Mouse (Mus musculus) embryo, embryonic 11 days (tissue): ENCODE results near the gene Pxk.

Experiments used
- DNase-seq: peaks from one replicate; pipeline ENCODE4 v3.0.0-alpha.2; 2015

The Pxk gene

DNA sequence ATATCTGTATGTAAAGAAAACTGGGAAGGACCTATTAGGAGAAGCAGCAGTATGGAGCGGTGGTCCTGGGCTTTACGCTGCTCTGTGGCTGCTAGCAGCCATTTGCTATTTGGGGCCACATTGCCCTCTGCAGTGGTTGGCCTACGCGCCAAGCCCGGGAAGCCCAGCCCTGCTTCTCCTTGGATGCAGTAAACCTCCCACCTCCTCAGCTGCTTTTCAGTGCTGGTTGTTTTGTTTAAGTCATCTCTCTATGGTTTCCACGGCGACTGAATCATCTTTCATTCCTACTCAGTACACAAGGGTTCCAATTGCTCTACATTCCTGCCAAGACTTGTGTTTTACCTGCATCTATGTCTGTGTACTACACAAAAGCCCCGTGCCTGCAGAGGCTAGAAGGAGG is 50.8 kb downstream of the Pxk start:
- no peak for DNase-seq

DNA sequence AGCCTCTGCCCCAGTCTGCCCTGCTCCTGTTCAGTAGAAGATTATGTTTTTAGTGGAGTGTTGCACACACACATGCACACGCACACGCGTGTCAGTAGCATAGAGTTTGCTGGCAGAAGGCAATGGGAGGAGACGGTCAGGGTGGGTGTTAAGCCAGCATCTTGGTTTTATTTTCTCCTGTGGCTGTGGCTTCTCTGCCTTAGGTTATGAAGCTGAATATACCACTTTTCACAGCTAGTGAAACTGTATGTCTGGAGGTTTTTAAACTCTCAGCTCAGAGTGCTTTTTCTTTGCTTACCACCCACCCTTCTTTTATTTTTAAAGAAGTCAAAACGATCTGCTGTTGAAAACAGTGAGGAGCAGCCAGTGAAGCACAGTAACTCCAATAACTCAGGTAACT is 53.7 kb downstream of the Pxk start:
- no peak for DNase-seq

DNA sequence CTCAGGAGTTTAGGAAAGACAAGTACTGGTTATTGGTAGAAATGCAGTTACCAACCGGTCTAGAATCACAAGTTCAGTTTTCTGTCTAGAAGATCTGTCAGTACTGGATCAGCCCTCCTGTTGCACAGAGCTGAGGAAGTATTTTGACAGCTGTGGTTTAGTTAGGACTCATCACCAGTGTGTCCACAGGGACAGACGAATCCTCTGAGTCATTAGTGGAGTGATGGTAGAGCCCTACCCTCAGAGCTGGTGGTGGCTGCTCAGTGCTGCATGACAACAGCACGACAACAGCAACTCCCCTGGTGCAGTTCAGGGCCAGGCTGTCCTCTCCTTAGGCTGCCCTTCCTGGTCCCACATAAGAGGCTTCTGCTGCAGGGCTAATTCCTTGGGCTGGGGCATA is 56.1 kb downstream of the Pxk start:
- no peak for DNase-seq

DNA sequence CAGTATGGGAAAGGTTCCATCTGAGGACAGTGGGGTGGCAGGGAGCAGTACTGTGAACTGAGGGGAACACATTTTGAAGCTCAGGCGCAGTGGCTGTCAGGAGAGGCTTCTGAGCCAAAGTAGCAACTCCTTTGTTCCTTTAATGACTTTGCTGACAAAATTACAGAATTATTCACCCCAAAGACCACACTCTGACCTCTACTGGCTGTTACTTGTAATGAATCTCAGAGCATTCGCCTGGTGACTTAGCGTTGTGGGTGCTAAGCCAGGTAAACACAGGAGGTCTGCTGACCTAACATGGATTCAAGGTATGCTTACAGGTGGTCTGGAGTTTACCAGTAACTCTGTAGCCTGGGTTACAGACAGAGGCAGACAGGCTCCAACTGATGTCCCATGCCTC is 58.9 kb downstream of the Pxk start:
- peak; percentile 32 for DNase-seq

DNA sequence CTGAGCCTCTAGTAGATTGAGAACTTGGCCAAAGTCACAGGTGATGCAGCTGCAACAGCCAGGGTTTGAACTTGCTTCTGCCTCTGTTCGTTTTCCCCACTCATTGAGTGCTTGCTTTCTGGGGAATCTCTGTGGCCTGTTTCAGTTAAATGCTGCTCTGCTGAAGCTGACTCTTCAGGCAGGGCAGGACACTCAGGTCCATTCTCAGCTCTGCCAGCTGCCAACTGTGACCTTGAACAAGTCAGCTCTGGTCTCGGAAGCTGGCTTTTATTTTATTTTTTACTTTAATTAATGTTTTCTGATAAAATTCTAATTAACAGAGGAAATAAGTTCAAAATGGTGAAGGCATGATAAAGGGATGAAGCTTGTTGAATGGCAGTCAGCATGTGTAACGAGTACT is 60.7 kb downstream of the Pxk start:
- no peak for DNase-seq

DNA sequence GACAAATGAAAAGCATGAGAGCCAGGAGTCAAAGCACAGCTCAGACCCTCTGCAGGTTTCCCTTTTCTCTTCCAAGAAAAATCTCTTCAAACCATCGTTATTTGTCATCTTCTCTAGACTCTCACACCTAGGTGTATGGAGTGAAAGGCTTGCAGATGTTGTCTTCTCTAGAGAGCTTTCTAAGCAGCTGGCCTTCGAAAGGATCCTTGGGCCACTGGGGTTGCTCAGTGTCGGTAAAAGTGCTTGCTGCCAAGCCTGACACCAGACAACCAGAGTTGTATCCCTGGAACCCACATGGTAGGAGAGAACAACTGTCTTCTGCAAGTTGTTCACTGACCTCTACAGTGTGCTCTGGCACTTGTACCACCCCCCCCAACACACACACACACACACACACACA is 61.1 kb downstream of the Pxk start:
- DNase-seq: no peak

DNA sequence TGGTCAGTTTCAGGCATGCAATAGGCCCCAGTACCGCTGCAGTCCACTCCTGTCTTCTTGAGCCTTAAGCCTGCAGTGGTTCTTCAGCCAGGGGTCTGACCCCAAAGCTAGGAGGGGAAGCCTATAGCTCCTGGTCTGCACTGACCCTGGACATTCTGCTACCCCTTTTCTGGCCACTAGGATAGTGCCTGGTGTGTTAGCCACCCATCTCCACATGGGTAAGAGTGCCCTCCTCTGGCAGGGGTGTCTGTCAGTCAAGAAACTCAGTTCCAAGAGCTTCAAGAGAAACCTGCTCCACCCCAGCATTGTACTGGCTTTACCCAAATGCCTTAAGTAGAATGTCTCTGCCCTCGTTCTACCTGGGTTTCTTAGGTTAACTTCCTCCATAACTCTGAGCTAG is 63.8 kb downstream of the Pxk start:
- DNase-seq: no peak

DNA sequence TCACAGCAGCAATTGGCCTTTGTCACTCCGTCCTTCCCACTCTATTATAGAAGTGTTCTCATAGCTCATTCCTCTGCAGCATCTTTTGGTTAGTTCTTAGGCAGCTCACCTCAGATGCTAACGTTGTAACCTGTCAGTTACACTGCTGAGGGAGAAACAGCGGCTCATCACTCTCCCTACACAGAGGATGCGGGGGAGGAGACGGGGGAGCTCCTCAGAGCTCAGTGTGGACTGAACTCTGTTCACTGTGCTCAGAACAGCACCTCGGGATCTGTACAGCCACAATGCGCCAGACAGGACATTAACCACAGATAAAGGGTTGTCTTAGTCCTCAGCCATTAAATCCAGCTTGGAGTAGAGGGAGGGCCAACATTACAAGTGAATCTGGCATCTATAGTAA is 66.5 kb downstream of the Pxk start:
- no peak for DNase-seq

DNA sequence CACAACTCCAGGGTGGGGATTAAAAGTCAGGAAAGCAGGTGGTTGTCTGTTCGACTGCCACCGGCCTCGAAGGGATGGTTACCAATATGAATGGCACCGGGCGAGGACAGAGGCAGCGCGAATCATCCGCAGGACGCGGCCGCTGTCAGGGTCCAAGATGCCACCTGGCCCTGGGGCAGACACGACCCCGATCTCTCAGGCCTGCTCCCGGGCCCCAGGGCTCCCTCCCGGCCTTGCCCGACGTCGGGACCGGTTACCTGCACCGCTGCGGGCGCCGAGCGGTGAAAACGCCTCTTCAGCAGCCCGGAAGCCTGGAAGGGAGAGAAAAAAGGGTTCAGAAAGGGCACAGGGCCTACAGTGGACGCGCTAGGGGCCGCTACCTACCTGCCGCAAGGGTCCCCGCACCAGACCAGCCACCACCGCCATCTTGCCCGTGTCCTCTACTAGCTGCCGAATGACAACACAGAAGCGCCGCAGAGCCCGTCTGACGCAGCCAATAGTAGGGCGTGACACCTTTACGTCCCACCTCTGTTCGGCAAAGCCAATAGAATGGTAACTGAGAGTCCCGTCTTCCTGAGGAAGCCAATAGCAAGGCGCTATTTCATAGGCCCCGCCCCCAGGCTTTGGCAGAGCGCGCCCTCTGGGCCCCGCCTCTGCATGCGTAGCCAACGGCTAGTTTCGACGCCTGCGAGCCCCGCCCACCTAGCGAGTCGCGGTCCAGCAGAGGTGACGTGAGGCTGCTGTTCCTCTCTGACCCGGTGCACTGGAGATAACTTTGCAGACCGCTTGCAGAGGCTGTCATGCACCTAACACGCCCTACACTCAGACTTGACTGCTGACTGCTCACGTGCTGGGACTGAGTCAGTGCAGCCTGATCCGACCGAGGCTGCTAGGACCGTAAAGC is 74.7 kb downstream of the Pxk start, which contains the start of gene Pdhb:
Gene Pdhb (minus strand): TSS at position 519 of the 904 bp plus-strand sequence.
- DNase-seq: peak; percentile 100

DNA sequence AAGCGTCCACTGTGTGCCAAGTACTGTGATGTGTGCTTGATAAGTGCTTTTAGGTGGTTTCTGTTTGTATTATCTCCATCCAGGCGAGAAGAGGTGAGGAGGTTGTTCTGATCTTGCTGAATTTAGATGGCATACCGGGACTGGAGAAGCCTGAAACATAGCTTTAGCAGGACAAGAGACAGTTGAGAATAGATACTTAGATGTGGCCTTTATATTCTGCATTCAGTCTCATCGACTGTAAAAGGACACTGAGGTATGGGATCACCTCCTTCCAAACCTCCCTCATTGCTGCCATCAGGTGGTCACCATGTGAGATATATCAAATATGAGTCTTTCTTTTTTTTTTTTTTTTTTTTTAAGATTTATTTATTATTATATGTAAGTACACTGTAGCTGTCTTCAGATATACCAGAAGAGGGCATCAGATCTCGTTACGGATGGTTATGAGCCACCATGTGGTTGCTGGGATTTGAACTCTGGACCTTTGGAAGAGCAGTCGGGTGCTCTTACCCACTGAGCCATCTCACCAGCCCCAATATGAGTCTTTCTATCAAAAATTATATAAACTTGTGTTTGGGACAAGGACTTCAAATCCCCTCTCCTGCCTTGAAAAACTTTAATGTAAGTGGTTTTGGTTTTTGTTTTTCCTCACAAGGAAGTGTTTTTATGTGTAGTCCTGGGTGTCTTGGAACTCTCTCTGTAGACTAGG is 75.7 kb downstream of the Pxk start:
- DNase-seq: peak; percentile 33

DNA sequence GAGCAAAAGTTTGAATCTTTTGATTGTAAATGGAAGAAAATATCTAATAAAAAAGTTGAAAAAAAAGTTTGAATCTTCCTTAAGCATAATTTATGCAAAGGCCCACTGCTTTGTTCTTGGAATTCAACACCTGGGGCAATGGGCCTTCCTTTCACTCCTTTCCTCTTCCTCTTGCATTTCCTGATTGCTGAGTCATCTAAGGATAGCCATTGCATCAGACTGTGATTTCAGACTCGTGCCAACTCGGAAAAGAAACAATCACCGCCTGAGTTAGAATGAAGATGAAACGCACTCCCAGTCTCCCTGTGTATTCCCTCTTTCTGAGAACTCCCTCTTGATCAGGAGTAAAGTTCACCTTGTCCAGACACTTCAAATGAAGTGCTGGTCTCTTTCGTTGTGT is 76.6 kb downstream of the Pxk start:
- DNase-seq: no peak

DNA sequence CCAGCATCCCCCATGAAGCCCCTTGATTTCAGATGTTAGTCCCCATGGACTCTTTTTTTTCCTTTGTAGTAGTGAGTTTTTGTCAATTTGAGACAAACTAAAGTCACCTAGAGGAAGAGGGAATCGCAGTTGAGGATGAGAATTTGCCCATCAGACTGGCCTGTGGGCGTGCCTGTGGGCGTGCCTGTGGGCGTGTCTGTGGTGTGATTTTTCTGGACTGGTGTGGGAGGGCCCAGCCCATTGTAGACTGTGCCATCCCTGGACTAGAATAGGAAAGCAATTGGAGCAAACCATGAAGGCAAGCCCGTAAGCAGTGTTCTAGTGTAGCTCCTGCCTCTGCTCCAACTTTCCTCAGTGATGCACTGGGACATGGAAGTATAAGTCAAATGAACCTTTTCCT is 78.2 kb downstream of the Pxk start:
- peak; percentile 26 for DNase-seq

DNA sequence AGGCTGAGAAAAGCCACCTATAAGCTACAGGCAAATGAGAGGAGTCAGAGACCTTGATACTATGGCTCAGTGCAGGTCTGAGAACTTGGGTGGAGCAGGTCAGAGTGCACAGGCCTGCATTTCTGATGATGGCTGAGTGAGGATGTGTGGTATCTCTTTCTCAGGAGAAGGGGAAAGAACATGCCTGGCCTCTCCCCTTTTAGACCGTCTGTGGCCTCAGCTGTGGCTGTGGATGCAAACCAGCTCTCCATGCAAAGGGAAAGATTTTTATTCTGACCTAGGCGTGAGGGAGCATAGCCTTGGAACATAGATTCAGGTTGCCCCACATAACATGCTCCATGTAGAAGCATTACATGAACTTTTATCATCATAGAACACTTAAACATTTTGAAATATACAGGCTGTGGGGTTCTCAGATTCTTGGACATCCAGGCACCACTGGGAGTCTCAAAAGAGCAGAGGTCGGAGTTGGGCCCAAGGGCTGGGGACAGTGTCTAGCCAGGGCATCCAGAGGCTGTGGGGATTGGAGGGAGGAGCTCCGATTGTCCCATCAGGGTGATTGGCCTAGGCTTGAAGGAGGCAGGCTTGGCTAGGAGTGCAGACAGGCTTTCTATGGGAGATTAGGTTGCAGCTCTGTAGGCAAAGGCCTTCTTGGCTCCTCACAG is 82.5 kb downstream of the Pxk start:
- DNase-seq: no peak

DNA sequence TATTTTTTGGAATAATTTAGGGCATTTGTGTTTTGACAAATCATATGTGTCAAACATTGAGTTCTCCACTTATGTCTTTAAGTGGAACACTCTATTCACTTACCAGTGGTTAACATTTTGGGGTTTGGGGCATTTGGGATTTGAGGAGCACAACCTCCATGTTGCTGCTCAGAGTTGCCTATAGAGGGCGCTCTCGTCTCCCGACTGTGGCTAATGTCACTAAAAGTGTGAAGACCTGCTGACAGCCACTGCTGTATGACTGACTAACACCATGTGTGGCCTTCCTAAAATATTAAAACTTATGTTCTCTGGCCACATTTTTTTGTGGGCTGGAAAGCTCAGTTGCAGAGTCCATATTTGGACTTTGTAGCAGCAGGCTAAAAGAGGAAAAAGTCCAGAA is 85.3 kb downstream of the Pxk start:
- no peak for DNase-seq

DNA sequence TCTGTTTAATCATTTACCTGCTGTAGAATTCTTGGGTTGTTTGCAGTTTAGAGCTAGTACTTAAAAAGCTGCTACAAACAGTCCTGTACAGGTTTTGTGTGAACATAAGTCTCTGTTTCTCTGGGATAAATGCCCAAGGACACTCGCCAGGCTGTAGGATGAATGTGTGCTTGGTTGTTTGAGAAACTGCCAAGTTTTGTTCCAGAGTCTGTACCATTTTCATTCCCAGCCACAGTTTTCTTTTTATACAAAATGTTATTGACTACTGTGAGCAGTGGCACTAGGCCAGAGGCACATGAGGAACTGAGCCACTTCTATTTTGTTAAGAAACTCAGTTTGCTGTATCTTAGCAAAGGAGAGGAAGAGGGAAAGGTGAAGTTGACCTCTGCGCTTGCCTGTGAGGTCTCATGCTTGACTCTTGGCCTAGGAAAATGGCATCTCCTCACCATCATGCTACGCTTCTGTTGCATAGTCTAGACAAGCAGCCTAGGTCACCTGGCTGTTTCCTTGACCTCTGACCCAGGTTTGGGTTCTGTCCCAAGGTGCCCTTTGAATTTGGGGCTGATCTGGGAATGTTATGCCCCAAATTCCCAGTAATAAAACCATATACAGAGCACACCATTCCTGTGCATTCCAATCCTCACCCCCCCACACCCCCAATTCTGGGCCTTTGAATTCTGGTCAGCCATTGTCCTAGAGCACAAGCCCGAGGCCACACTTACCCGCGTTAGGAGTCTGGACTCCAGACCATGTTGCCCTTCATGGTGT is 88.5 kb downstream of the Pxk start:
- no peak for DNase-seq

DNA sequence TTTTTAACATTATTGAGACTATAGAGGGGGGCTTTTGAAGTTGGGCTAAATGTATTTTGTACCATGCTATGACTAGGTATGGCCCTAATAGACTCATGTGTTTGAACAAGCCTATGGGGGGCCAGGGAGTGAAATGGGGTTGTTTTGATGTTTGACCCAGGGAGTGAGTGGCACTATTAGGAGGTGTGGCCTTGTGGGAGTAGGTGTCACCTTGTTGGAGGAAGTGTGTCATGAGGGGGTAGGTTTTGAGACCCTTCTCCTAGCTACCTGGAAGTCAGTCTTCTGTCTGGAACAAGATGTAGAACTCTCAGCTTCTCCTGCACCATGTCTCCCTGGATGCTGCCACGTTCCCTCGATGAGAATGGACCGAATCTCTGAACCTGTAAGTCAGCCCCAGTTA is 92.5 kb downstream of the Pxk start:
- DNase-seq: no peak

DNA sequence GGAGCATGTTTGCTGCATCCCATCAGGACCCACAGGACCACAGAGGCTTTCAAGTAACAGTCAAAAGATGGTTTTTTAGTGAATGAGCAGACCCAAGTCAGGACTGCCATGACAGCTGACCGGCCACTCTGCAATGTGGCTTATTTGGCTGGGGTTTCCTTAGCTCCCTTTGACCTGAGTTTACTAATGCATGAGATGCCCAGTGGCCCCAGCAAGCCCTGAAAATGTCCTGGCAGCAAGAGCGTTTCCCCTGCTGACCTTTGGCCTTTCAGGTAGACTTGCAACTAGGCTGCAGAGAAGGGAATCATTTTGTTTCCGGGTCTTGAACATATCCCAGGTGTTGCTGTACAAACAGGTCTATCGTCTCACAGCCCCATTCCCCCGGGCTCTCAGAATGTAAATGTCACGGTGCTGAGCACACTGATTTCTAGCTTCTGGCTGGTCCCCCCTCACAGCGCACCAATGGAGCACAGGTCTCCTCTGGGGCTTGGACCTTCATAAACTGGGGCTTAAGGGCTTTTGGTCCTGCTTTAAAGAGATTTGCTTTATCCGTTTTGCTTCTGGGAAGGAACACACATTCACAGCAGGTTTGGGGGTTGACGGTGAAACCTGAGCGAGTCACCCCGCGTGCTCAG is 93.4 kb downstream of the Pxk start:
- DNase-seq: no peak

DNA sequence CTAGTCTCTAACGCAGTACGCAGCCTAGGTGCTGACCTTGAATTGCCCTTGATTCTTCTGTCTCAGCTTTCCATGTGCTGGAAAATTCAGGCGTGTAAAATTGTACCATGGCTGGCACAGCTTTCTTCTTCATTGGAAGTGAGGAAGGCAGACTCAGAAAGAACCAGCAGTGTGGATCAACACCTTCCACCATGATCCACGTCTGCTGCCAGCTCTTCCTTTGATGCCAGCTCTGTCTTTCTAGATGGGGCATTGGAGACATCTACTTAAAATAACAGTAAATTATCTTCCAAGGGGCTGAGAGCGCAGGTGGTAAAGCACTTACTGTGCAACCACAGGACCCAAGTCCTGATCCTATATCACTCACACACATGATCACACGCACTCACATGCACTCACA is 94.7 kb downstream of the Pxk start:
- no peak for DNase-seq

DNA sequence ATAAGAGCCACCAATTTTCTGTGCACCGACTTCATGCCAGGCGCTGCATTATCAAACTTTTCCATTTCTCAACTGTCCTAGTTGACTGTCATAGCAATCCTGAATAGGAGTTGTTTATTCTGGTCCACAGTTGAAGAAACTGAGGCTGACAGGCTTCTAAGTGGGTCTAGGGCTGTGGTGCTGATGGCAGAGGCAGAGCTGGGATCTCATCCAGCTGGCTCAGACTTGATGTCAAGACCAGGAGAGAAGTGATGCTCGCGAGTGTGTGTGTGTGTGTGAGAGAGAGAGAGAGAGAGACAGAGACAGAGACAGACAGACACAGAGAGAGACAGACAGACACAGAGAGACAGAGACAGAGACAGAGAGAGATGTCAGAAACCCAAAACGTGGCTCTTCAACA is 102.8 kb downstream of the Pxk start:
- no peak for DNase-seq

DNA sequence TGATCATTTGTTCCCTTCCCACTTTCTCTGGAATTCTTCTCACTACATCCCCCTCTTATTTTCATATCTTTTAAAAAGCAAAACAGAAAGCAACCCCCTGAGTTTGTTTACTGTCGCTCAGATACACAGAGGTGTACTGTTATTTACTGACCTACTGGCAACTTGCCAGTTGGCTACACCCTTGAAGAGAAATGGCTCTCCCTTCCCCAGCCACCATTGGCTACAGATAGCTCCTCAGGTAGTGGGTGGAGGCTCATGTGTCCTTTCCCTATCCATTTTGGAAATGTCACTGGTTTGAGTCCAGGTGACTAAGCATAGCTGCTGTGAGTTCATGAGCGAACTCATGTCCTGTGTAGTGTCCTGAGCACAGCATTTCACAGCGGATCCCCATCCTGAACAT is 103.7 kb downstream of the Pxk start:
- no peak for DNase-seq

DNA sequence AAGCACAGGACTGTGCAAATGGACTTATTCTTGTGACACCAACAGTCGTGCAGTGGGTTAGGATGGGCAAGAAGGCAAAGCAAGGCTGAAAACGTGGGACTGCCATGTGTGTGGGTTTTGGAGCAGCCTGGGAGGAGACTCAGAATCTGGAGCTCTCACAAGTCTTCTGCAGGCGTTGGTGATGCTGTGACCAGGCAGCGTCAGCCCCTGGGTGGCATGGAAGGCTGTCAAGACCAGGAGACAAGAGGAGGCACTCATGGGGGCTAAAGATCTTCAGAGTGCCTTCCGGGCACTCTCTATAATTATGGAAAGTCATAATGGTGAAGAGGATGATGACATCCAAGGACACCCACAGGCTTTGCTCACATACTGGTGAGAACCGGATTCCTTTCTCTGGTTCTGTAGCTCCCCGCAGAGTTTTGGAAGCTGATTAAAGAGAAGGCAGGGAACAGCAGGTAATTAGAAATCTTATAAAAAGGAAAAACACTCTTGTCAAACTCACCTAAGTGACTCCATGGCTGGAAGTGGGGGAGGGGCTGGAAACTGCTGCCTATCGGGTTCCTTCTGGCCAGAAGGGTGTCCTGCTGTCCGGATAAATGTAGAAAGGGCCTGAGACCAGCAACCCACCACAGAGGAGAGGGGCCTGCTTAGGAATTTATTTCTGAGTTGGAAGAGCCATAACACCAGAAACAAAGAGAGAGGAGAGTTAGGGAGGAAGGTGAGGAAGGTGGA is 108.3 kb downstream of the Pxk start:
- DNase-seq: no peak

DNA sequence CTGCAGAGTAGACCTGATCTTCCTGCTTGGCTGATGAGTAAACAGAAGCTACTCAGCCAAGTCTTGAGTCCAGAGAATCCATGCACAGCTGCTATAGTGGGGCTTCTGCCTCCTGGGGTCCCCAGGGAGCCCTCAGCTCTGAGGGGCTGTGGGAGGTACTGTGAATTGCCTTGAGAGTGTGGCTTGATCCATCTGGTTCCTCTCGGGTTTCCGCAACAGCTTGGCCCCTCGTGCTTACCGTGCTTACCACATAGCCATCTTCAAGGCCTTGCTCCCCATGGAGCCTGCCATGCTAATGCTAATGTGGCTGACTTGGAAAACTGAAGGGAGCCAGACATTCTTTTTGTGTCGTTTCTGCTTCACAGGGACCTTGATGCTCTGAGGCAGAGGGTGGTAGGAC is 109.1 kb downstream of the Pxk start:
- DNase-seq: peak; percentile 43
